Mouse (Mus musculus) adrenal gland, adult 8-10 months (tissue): ENCODE results near the gene Palm2. TPM values are rescaled to one million over a fixed set of nuclear protein-coding genes. Genes with fewer than 3 reads are reported as not detected.
A peak's percentile ranks its signal among the peaks of the same experiment; 100 is the strongest.

Experiments
- DNase-seq: peaks from one replicate; pipeline ENCODE4 v3.0.0; 2022
- total RNA-seq, 4 experiments: library from RNA; stranded (reverse); gene quantifications; 2 replicates each; pipeline ENCODE4 v1.2.4; 2022

The Palm2 gene
- total RNA-seq, 4 experiments from 2014 or later, result 9.8 to 42.5 (median 29.2) TPM

DNA sequence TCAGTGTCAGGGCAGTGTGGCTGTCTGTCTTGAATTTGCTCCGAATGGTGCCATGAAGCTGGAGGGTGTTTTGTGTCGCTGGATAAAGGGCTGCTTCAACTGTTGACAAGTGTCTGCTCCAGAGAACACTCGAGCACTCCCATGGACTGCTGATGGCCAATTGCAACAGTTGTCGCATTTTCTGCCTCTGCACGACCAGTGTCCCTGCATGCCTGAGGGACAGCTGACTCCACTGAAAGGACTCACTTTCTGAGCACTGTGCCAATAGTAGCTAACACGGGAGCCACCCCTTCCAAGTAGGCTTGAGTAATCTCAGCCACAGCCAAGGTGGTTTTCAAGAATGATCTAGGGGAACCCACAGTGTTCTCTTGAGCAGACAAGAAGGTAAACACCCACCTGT lies 135.7 kb downstream of the Palm2 start:
- DNase-seq, result peak; percentile 64

DNA sequence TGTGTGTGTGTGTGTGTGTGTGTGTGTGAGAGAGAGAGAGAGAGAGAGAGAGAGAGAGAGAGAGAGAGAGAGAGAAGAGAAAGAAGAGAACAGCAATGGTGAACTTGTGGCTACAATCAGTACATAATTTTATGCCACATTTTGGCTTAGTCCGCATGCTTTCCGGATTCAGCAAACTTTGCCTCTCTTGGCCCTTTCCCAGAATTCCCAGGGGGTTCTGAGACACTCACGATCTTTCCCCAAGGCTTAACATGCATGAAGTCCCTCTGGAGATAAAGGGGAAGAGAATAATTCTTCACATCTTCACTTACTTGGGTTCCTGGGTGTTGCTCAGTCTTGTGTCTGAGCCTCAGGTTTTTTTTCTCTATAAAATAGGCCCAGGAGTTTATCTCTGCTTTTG lies 136.2 kb downstream of the Palm2 start:
- DNase-seq, result no peak

DNA sequence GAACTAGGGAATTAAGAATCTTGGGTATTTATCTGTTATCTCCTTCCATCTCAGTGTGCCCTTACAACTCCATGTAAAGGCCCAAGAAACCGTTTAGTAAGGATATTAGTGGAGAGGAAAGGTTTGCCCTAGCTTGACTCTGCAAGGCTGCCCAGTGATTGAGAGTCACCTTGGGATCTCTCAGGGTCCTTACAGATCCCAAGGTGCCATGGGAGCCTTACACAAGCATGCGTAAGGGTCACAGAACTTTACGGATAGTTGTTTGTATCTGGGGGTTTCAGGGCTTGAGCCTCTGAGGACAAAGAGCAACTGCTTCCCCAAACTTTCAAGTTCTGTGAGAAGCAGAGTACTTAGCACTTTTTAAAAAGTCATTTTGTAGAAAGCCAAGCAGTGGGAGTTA lies 140.1 kb downstream of the Palm2 start:
- no peak for DNase-seq

DNA sequence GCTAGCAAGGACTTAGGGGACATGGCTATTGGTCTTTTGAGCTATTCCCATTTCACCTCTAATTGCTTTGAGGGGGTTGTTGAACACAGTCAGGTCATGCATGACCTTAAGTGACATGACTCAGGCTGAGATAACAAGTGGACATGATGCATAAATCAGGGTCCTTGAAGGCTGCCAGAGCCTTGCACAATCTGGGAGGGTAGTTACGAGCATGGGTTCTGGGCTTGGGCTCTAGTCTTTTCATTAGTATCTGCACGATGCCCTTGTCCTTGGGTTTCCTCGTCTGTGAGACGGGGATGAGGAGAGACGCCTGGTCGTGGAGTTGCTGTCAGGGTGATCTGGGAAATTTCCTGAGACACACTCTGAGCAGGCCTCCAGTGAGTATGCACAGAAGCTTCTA lies 140.6 kb downstream of the Palm2 start:
- DNase-seq, result peak; percentile 89

DNA sequence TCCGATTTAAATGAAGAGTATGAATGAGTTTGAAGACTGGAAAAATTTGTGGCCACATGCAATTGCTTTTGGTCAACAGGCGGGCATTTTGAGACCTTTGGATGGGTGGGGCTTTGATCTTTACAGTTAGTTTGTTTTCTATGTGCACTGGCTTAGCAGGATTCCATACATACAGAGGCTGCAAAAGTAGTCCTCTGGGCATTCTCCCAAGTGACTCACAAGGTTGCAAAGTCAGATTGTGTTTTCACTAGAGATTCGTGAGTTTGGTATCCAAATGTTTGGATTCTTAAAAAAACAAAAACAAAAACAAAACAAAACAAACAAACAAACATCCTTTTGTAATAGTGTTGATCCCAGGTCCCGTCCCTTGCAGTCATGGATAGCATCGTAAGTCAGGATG lies 141.6 kb downstream of the Palm2 start:
- no peak for DNase-seq

DNA sequence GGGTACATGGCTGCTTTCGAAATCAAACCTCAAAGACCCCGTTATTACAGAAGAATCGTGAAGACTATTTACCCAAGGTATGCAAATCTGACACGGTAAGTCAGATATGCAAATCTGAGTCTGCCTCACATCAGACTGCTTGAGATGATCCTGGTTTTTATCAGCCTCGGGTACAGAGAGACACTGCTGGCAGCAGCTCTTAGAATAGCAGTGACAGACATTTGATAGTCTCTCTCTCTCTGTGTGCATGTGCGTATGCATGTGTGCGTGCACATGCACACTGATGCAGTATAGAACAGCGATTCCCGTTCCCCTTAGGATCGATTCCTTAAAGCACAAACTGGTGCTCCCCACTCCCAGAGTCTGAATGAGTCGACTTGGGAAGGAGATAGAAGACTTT lies 142.0 kb downstream of the Palm2 start:
- no peak for DNase-seq

DNA sequence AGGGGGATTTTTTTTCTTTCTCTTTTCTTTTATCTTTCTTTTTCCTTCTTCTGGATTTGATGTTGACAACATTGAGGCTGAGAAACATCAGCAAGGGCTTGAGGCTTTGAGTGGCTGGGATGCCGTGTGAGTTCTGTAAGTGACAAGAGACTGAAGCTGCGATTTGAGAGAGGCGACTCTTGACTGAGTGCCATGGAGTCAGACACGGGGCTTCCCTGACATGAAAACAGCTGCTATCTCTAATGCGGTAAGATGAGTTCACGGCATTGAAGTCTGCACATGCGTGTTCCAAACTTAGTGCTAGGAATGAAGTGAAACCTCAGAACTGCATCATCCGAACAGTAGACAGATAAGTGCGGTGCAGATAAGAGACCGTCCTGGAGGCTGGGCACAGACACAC lies 145.6 kb downstream of the Palm2 start:
- DNase-seq, result no peak

DNA sequence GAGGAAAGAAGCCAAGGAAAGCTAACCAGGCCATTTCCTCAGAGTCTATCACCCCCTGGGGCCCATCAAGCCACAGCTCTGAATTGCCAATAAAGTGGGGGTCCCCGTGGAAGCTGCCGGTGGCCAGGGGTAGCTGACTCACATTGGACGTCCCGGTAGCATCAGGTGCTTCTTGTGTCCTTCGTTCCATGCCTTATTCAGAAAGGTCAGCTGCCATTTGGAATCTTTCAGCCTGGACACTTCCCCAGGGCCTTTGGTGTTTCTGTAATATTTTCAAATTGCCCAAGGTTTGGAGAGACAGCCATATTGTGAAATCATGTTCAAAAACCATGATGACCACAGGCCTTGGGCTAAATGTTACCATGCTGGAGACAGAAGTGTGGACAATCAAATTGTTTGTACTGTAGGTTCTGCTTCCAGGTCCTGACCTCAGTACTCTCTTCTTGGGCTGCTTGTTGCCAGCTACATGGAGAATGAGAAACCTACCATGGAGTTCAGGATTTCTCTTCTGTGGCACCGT lies 151.3 kb downstream of the Palm2 start:
- DNase-seq, result no peak

DNA sequence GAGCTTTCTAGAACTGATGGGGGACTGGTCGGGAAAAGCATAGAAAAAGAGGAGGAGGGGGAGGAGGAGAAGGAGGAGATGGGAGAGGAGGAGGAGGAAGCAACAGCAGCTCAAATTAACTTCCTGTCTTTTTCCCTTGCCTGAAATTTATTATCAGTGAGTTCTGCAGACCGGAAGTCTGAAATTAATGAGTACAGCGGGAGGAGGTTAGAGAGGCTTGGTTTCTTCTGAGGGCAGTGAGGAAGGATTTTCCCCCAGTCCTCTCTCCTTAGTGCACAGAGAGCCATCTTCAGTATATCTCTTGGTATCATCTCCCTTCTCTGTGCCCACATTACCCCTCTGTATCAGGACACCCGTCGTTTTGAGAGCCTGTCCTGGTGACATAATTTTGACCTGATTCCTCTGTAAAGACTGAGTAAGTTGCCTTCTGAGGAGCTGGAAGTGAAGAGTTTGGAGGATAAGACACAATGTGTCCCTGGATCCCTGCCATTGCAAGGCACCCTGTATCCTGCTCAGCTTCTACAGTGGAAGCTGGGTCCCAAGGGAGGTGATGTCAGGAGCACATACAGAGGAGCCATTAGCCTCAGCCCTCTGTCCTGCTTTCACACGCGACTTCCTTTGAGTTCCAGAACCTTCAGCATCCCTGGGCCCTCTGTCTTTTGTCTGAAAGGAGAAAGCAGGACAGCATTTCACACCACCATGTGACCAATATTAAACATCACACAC lies 153.0 kb downstream of the Palm2 start:
- DNase-seq, result no peak

DNA sequence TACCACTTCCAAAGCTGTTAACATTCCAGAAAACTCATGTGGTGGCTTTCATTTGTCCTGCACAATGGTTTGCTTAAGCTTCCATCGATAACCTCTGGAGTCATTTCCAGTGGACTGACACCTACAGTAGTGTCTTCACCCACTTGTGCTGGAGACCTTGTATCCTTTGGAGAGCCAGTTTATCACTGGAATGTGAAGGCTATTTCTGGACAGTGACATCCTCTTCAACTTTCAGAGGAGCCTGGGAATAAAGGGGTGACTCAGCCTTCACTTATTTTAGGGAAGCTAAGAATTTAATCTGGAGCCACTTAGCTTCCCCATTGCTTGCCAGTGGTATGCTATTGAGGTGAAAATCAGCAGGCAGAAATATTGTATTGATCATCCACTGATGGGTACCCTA lies 154.3 kb downstream of the Palm2 start:
- no peak for DNase-seq

DNA sequence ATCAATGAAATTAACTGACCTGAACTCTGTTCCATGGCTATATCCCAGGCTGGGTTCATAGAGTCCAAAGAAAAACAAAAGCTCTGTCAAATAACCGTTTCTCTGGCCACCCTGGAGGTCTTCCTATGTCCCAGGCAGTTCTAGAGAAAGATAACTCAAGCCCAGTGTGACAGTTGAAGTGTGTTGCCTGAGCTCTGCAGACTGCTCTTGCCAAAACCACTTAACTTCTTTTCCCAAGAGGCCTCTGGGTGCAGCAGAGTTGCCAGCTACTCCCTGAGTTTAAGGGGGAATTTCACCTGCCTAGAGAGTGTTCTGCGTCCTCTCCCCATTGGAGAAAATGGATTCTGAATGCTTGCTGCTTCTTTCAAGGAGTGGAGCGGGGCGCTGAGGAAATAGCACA lies 158.7 kb downstream of the Palm2 start:
- DNase-seq, result no peak

DNA sequence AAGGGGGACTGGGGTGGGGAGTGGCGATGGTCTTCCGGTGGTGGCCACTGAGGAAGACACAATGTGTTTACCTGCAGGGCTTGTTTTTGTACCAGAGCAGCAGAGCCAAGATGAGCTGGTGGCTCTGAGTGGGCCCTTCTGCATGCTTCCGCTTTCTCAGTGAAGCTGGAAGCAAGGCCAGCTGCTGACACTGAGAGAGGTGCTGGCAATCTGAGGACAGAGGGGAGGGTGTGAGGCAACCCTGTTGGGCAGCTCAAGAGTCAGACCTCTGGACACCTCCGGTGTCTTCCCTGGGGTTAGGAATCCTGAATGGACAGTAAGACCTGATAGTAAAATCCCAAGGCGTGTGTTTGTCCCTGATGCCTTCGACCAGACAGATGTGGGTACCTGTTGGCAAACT lies 165.9 kb downstream of the Palm2 start:
- no peak for DNase-seq

DNA sequence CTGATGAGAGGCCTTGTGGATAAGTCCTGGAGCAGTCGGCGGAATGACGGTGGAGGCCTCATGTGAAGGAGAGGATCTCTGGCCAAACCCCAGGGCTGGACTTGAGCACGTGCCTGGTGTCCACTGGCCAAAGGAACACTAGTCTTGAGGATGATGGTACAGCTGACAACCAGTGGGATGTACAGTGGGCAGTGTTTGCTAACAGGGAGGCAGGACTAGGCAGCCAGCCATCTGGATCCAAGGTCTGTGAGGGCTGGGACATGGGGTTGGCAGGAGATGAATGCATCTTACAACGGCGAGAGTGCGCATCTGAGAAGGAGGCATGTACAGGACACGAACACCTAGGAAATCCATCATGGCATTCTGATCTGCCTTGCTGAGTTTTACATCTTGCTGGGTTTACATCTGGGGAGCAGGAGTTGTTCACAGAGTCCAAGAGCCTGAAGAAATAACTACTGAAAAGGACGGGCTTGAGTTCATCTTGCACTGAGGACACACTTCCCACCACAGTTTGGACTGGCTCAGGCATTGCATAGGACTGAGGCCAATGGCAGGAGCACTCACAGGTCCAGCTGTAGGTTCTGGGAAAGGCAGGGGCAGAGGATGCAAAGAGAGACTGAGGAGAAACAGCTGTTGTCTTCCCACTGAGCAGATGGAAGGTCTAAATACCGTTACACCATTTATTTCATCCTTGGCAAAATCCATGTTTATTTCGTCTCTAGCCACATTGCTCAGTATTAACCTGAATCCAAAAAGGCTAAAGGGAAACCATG lies 166.8 kb downstream of the Palm2 start:
- DNase-seq, result peak; percentile 64

DNA sequence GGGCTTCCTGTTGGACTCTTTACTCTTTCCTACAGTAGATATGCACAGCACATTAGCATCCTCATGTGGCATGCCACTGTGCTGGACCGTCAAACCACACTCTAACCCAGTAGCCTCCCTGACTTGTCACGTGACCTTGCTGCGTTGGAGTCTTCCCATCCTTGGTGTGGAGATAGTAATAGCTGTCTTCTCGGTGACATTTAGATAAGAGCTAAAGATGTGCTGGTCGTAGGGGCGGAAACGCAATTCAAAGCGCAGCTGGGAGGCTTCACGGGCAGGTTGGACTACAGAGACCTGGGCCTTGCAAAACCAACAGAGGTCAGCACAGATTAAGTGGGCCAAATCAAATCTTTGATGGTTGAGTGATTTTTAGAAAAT lies 167.4 kb downstream of the Palm2 start:
- DNase-seq, result no peak

DNA sequence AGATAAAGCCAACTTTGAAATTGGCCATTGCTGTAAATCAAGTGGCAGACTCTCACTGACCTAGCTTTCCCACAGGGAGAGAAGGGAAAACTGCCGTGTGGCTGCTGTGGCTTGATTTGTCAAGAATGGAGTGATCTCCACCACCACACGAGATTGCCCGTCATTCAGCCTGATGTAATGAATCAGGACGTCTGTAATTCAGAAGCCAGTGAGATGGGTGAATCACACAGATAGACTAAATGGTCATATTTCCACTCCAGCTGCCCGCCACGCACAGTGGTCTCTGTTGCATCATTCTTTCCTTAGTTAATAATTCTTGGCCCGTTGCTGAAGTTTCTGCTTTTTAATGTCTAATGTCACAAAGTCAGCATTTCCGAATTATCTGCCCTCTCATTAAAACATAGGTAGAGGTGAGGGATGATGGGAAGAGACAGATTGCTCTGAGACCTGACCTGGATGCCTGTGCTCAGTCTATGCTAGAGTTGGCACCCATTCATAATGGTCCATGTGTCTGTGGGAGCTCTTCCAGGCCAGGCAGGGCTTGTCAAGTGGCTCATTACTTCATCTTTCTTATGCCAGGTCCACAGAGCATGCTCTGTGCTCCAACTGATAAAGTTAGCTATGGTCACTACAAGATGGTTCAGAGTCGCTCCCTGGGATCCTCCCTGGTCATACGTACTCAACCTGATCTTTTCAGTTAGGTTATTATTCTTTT lies 168.0 kb downstream of the Palm2 start:
- DNase-seq, result no peak

DNA sequence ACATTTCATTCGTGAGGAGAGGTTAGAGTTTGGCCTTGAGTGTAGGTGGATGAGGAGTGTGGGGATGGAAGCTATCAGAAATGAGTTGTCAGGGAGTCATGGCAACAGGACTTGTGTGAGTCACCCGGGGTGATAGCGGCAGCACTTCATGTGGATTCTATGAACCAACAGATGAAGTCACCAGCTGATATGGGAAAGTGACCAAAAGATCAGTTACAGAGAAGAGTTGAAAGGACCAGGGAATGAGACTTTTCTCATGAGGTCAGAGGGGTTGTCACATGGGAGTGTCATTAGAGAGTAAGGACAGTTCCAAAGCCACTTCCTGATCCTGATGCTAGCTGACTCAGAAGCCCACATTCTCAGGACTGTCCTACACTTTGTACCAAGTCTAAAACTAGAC lies 172.2 kb downstream of the Palm2 start:
- DNase-seq, result peak; percentile 70

DNA sequence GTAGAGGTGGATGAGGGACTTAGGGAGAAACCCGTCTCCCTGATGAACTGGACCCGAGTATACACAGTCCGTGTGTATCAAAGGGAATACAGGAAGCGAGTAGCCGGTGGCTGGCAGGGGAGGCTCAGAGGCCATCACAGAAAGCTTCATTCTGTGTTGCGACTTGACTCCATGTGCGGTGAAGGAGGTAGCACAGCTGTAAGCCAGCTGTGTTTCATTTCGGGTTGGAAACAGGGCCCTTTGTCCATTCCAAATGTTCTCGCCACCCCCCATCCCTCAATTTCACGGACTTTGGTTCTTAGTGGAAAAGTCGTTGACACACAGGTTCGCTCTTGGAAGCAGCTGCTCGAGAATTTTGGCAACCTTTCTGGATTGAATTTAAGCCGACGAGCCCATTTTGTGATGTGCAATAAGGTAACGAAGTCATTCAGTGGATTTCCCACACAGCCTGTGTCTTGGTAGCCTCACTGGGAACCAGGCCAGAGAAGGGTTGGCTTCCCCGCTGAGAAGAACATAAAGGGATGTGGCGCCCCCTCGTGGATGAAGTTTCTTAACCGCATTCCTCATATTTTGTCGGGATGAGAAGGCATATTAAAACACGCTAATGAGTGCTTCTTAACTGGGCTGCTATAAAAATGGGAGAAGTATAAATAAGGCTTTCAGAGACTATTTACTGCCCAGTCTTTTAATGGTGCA lies 173.3 kb downstream of the Palm2 start:
- DNase-seq, result peak; percentile 70

DNA sequence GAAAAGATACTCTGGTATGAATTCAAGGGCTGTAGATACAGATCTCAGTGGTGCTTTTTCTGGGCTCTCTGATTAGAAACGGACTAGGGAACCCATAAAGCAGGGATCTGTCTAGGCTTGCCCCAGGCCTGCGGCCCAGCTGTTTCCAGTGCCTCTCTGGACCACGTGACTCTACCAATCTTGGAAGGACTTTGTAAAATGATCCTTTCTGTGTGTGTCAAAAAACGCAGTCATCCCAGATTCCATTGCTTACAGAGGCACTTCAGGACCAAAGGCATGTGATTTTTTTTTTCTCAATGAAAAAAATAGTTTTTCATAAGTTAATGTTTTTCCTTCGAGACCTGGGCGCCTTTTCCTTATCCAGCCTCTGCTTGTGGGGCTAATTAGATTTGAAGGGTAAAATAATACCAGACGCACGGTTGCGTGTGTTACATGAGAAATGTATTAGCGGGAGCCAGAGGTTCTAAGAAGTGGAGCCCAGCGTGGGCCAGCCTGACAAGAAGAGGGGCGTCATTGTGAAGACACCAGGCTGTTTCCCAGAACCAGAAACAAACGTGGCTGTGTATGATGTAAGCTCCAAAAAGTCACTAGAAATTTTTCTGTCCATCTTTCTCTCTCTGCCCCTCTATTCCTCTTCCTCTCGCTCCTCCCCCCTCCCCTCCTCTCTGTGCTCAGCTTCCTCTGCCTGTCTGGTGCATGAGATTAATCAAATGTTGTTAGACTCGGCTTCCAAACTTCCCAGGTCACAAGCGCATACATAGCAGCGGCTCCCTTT lies 177.4 kb downstream of the Palm2 start:
- DNase-seq, result no peak

DNA sequence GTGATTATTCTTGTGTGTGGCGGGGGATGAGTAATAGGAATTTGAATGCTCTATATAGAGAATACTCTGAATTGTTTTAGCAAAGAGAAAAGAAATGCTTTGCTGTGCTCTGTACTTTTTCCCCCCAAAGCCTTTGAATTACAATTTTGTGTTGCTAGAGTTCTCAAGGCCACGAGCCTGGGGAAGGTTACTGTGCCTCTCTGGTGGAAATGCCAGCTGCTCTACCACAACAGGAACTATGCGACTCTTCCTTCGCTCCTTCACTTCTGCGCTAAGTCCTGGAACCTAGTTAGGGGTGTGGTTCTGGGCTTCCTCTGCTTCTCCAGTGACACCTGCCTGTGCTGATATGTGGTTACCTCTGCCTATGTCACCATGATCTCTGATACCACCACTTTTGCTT lies 178.7 kb downstream of the Palm2 start:
- DNase-seq, result no peak

DNA sequence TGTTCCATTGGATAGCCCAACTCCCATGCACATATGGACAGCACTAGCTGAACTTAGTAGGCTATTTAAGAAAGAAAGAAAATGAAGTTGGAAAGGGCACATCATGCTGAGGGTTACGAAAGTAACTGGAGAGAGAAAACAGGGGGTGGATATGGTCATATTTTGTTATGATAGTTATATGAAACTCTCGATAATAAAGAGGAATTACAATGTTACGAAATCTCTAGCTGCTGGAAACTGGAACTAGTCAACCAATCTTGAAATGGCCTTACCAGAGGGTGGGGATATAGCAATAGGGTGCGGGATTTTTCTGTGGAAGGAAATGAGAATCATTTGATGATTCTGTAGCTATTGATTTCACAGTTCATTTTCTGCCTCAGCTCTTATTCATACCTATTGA lies 180.6 kb downstream of the Palm2 start:
- DNase-seq, result no peak

DNA sequence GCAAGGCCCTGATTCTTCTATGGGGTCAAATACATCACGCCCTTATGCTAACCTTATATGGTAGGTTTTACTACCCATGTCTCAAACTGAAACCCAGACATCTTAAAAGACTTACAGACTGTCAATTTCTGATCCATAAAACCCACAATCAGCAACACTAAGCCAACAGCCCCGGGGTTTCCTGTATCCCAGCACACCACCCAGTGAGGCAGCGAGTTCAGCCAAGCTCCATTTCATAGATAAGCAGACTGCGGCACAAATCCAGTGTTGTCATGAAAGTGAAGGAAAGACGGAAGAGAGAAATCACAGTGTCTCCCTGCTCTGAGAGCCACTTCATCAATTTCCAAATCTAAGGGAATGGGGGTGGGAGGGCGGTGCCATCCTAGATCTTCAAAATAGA lies 184.7 kb downstream of the Palm2 start:
- DNase-seq, result no peak

DNA sequence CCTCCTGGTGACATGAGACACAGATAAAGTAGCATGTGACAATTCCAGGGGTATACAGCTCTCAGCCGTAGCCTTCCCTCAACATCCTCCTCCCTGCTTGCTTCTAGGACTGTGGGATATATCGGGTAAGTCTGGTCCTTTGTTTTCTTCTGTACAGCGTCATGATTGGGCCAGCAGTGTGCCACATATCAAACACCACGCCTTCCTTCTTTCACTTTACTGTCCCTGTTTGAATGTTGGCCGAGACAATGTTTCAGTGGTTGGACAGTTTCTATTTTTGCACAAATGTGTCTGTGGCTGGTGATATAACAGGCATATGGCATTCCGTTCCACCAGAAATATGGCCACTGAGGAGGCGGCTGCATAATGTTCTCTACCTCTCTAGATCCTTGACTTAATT lies 188.8 kb downstream of the Palm2 start:
- no peak for DNase-seq
